Mouse (Mus musculus) stomach, adult 2 months (tissue): ENCODE data around the gene Thap8. TPM values are rescaled to one million over a fixed set of nuclear protein-coding genes. Genes with fewer than 3 reads are reported as not detected.

Experiments used
- polyA plus RNA-seq: library from polyadenylated mRNA; depleted of rRNA; stranded (reverse); fragments of >200 nt; gene quantifications from 2 replicates; pipeline ENCODE4 v1.2.3, GENCODE M21; 2012; rRNA removed

The Thap8 gene
- 0.05 TPM in 1 of 2 replicates, not detected in the other for polyA plus RNA-seq

DNA sequence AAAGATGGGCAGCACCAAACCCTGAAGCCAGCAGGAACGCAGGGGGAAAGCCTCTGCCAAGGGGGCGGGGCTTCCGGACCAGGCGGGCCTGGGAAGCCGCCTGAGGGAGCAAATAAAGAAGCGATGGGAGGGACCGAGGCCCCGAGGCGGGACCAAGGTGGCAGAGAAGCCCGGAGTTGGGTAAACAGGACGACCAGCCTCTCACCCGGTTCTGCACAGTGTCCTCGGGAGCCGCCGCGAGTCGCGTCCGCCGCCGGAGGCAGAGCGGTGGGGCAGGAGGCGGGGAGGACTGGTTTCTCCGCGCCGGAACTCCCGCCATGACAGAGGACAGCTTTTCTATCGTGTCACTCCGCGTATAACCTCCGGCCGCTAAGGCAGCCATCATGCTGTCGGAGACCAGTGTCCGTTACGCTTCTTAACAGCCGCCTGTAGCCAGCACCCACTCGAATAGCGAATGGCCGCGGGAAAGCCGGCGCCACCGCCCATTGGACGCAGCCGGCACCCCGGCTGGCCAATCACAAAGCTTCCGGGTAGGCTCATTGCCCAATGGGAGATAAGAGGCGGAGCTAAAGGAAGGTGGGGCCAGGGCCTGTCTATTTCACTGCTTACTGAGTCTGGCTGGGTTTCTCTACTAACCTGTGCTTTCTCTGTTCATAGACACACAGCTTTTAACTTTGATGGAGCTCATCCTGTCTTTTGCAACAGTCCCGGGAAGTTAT, at the start of gene Thap8, which contains the start of gene Wdr62:
Gene Thap8, plus strand, starts transcription at position 144 of the 719 bp plus-strand sequence.
Gene Wdr62, minus strand, starts transcription at position 469 of the 719 bp plus-strand sequence.

GRCm38 (mm10) chr7:30231669-30232454, 48.0 kb upstream of the Thap8 start, which contains the start of the genes Polr2i and Tbcb:
Gene Polr2i (plus strand): TSS chr7:30231948.
Gene Tbcb (minus strand): TSS chr7:30232272.

DNA sequence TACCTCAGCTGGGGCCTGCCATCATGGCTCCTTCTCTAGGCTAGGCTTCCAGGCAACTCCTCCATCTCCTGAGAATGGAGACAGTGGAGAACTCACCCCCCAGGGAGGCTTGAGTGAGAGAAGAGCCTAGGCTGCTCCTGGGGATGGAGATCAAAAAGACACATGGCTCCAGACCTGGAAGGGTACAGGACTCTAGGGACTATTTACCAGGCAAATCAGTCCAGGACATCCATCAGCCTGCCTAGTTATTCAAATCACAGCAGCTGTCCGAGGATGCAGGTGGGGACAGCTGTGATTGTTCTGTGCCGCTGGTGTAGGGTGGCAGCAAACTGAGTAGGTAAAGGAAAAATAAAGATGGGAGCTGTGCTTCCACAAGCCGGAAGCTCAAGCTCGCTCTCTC, 44.3 kb upstream of the Thap8 start, which contains the start of gene Ovol3:
Gene Ovol3, minus strand, starts transcription at position 101 of the 400 bp plus-strand sequence.

GRCm38 (mm10) chr7:30291215-30292131, 11.6 kb downstream of the Thap8 start, which contains the start of gene Clip3:
Gene Clip3 (plus strand): TSS chr7:30291728.

GRCm38 (mm10) chr7:30308076-30309005, 28.4 kb downstream of the Thap8 start, which contains the start of gene Alkbh6:
Gene Alkbh6 (plus strand): TSS chr7:30308717.

DNA sequence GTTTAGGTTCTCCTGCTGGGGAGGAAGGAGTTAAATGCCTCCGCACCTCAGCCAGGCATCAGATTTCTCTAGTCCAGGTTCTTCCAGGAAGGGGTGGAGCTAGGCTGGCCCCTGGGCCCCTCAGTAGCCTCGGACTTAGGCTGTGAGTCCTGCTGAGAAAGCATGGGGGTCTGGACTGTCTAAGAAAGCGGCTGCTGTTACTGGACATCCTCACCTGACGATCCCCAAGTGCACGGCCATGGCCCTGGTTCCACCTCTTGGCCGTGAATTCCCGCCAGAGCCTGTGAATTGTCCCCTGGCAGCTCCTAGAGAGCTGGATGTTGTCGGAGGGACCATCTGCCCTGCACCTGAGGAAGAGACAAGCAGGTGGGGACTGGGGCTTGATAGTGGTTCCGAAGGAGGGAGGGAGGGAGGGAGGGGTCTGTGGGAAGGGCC, 34.8 kb downstream of the Thap8 start, which contains the start of gene Syne4:
Gene Syne4, plus strand, starts transcription at position 87 of the 435 bp plus-strand sequence.

GRCm38 (mm10) chr7:30321539-30322284, 41.8 kb downstream of the Thap8 start, which contains the start of gene E130208F15Rik:
Gene E130208F15Rik (plus strand): TSS chr7:30321740.

GRCm38 (mm10) chr7:30323795-30324194, 43.9 kb downstream of the Thap8 start, which contains the start of gene Sdhaf1:
Gene Sdhaf1 (minus strand): TSS chr7:30323895.

Other genes starting within 250 kb of the Thap8 start
- gene Zfp14, start 228.7 kb upstream of the Thap8 start, polyA plus RNA-seq: 0.32 and 0.78 TPM in 2 replicates
- gene Zfp82, start 207.2 kb upstream of the Thap8 start, polyA plus RNA-seq: 0.04 TPM in 1 of 2 replicates, not detected in the other
- 0.02 and 0.05 TPM in 2 replicates for gene Gm26920, start 189.7 kb upstream of the Thap8 start, polyA plus RNA-seq
- gene Zfp566, start 189.6 kb upstream of the Thap8 start, polyA plus RNA-seq: 0.23 and 1.2 TPM in 2 replicates
- gene Zfp260, start 185.3 kb upstream of the Thap8 start, polyA plus RNA-seq: 2.7 and 4.6 TPM in 2 replicates
- gene Zfp382, start 158.2 kb upstream of the Thap8 start, polyA plus RNA-seq: 0.14 TPM in 1 of 2 replicates, not detected in the other
- 0.55 and 0.75 TPM in 2 replicates for gene Zfp146, start 110.3 kb upstream of the Thap8 start, polyA plus RNA-seq
- gene Cox7a1, start 96.0 kb upstream of the Thap8 start, polyA plus RNA-seq: 23.0 and 23.2 TPM in 2 replicates
- gene Capns1, start 81.3 kb upstream of the Thap8 start, polyA plus RNA-seq: 587 and 678 TPM in 2 replicates
- 44.5 and 70.3 TPM in 2 replicates for gene Polr2i, start 48.1 kb upstream of the Thap8 start, polyA plus RNA-seq
- gene Tbcb, start 47.8 kb upstream of the Thap8 start, polyA plus RNA-seq: 20.0 and 20.6 TPM in 2 replicates
- 0.12 TPM in 1 of 2 replicates, not detected in the other for gene Ovol3, start 44.4 kb upstream of the Thap8 start, polyA plus RNA-seq
- 13.0 and 13.2 TPM in 2 replicates for gene Wdr62, start 325 bp downstream of the Thap8 start, polyA plus RNA-seq
- gene Clip3, start 11.6 kb downstream of the Thap8 start, polyA plus RNA-seq: 3.4 and 5.3 TPM in 2 replicates
- gene Alkbh6, start 28.6 kb downstream of the Thap8 start, polyA plus RNA-seq: 99.1 and 118 TPM in 2 replicates
- gene Syne4, start 34.7 kb downstream of the Thap8 start, polyA plus RNA-seq: 17.5 and 30.2 TPM in 2 replicates
- 0.36 and 0.42 TPM in 2 replicates for gene E130208F15Rik, start 41.6 kb downstream of the Thap8 start, polyA plus RNA-seq
- gene Sdhaf1, start 43.8 kb downstream of the Thap8 start, polyA plus RNA-seq: 12.5 and 28.1 TPM in 2 replicates
- 14.6 and 17.1 TPM in 2 replicates for gene Lrfn3, start 82.7 kb downstream of the Thap8 start, polyA plus RNA-seq
- 38.9 and 55.7 TPM in 2 replicates for gene Tyrobp, start 133.7 kb downstream of the Thap8 start, polyA plus RNA-seq
- 3.8 and 16.6 TPM in 2 replicates for gene Hcst, start 139.8 kb downstream of the Thap8 start, polyA plus RNA-seq
- gene Nfkbid, start 141.6 kb downstream of the Thap8 start, polyA plus RNA-seq: 2.3 and 3.7 TPM in 2 replicates
- 30.9 and 40.1 TPM in 2 replicates for gene Aplp1, start 165.4 kb downstream of the Thap8 start, polyA plus RNA-seq
- 0.42 and 2.0 TPM in 2 replicates for gene Kirrel2, start 177.6 kb downstream of the Thap8 start, polyA plus RNA-seq
- gene Nphs1, start 178.2 kb downstream of the Thap8 start, polyA plus RNA-seq: 0.12 and 0.32 TPM in 2 replicates
- gene Prodh2, start 213.5 kb downstream of the Thap8 start, polyA plus RNA-seq: 0.15 TPM in 1 of 2 replicates, not detected in the other